Mouse (Mus musculus) cortical plate, adult 2 months (tissue): ENCODE measurements around the gene AC131692.1. TPM values are rescaled to one million over a fixed set of nuclear protein-coding genes. Genes with fewer than 3 reads are reported as not detected.

ENCODE experiments used
- H3K27ac ChIP-seq: fragments of 200-500 bp; 2 replicates; pipeline ENCODE4 v1.5.1; 2012; ENCODE audit warnings: low read length, control low read depth, inconsistent platforms; ENCODE audit not compliant: insufficient read depth
- H3K4me1 ChIP-seq: fragments of 200-500 bp; 2 replicates; pipeline ENCODE4 v1.6.1; 2011; ENCODE audit warnings: low read length; ENCODE audit not compliant: control insufficient read depth, insufficient read depth
- H3K4me3 ChIP-seq: fragments of 200-500 bp; 2 replicates; pipeline ENCODE4 v1.5.1; 2011; ENCODE audit warnings: mild to moderate bottlenecking, low read length, control low read depth; ENCODE audit not compliant: insufficient read depth
- CTCF ChIP-seq: fragments of 200-500 bp; IDR thresholded peaks from 2 replicates; pipeline ENCODE4 v1.5.1; 2011; ENCODE audit warnings: mild to moderate bottlenecking, control low read depth, low read length; ENCODE audit not compliant: insufficient read depth; ENCODE audit errors: extremely low read depth
- POLR2A ChIP-seq: fragments of 200-500 bp; IDR thresholded peaks from 2 replicates; pipeline ENCODE4 v1.6.1; 2011; ENCODE audit warnings: mild to moderate bottlenecking, low read length, control low read depth; ENCODE audit not compliant: insufficient read depth; ENCODE audit errors: extremely low read depth
- polyA plus RNA-seq: library from polyadenylated mRNA; depleted of rRNA; stranded (reverse); fragments of >200 nt; gene quantifications from 2 replicates; pipeline ENCODE4 v1.2.3, GENCODE M21; 2012

AC131692.1 gene
- polyA plus RNA-seq, 1 experiment: not detected

DNA sequence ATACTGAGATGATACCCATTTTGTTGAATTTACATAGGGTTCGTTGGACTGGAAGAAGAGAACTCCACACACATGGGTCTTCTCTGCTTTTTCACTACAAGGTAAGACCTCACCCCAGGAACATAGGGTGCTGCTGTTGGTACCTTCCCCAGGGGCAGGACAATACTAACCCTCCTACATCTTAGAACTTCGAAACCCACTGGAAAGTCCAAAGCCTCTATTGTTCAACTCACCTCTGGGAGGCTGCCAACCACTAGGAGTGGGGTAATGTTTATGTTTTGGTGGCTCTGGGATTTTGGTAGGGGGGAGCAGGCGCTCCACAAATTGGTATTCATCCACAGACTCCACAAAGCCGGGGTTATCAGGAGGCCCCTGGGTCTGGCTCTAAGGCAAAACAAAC, 37.5 kb upstream of the AC131692.1 start:
- Histone ChIP-seq H3K27ac (no peak overlapping the region), H3K4me3 (peak overlapping the region; percentile 57; the same call in 1 of the 2 replicates), H3K4me1 (peaks cover 3% of the 10 kb centered on the region; the same call in 1 of the 2 replicates)
- no peak for TF ChIP-seq POLR2A
- TF ChIP-seq CTCF: no peak

DNA sequence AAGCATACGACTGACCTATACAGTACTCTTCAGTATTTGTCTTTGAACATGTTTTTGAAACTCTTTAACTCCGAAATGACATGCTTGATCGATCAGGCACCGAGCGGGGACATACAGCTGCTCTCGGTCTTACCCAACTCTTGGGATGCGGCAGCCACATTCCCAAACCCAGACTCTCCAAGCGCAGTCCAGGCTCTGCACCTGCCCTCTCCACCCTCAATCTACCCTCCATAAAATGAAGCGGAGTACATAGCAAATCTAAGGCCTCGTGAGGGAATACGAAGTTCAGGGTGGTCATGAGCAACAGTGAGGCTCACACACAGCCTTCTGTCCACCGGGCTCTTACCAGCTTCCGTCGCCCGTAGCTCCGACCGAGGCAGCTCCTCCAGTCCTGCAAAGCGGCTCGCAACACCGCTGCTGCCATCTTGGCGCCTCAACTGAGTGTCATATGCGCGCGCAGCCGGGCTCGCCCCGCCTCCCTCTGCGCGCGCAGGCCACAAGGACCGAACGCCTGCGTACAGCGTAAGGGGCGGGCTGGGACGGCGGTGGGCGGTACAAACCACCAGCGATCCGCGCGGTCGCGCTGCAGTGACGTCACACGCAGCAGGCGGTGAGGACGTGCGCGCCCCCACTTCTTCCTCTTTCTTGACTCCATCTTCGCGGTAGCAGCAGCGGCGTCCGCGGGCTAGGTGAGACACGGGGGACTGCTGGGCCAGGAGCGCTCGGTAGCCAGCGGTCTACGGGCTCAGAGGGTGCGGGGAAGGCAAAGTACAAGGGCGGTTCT, 36.7 kb upstream of the AC131692.1 start, which contains the start of the genes Mrpl49 and Fau:
Mrpl49 (minus strand) TSS at position 473 of the 784 bp plus-strand sequence.
Fau (plus strand) TSS at position 532 of the 784 bp plus-strand sequence.
- peak within 1 kb of the TSS; percentile 57 for H3K4me3 ChIP-seq
- H3K4me1 ChIP-seq: peaks cover 5% of the 10 kb centered on the region; the same call in 1 of the 2 replicates
- TF ChIP-seq CTCF (no peak), POLR2A (peak; percentile 83; the same call in 1 of the 2 replicates)
- H3K27ac ChIP-seq: peak within 1 kb of the TSS; percentile 66

DNA sequence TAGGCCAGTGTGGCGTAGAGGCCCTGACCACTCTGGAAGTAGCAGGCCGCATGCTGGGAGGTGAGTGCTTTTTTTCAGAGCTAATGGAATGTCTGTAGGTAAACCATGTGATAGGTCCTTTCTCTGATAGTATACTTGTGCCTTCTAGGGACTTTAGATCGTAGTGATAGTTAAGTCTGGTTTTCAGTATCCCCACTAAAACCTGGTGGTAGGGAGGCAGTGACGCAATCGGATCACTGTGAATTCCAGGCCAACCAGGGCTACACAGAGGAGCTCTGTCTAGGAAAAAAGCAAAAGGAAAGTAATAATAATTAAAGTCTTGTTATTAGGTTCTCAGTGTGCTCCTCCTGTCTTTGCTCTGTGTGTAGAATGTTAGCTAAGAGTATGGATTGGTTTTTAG, 35.7 kb upstream of the AC131692.1 start:
- Histone ChIP-seq H3K27ac (no peak overlapping the region), H3K4me3 (peak overlapping the region; percentile 57), H3K4me1 (peaks cover 7% of the 10 kb centered on the region; the same call in 1 of the 2 replicates)
- TF ChIP-seq POLR2A: no peak
- no peak for TF ChIP-seq CTCF

DNA sequence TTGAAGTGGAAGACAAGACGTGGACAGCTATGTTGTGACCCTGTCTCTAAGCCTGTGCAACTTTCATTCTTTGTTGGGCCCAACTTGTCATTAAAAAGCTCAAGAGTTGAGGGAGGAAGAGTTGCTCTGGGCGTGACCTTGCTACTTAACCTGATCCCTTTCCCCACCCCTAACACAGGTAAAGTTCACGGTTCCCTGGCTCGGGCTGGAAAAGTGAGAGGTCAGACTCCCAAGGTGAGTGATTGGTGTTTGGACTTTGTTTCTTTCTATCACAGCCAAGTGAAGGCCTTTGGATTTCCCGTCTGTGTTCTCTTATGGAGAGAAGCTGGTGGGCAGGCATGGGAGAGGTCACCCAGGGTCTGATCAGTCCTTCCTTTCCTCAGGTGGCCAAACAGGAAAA, 35.3 kb upstream of the AC131692.1 start:
- H3K4me3 ChIP-seq: peak overlapping the region; percentile 57; the same call in 1 of the 2 replicates
- H3K4me1 ChIP-seq: peaks cover 7% of the 10 kb centered on the region; the same call in 1 of the 2 replicates
- TF ChIP-seq POLR2A (no peak), CTCF (no peak)
- H3K27ac ChIP-seq: no peak overlapping the region

DNA sequence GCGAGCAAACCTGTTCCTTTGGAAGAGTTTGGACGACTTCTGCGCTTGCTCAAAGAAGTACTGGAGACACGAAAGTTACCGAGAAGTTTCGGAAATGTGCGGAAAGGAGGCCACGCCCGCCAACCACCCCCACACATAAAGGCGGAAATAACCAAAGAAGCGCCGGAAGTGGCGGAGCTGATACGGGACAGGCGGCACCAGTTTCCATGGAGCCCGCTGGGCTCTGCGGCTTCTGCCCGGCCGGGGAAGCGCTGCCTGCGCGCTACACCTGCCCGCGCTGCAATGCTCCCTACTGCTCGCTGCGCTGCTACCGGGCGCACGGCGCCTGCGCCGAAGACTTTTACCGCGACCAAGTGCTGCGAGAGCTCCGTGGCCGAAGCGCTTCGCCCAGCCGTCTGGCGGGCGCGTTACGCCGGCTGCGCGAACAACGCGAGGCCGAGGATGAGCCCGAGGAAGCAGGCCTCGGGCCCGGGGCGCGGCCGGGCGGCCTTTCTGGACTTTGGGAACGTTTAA, 33.1 kb upstream of the AC131692.1 start, which contains the start of gene Znhit2:
Znhit2 (plus strand) TSS at position 172 of the 513 bp plus-strand sequence.
- peak within 1 kb of the TSS; percentile 67 for H3K4me3 ChIP-seq
- H3K4me1 ChIP-seq: peaks cover 7% of the 10 kb centered on the region; the same call in 1 of the 2 replicates
- H3K27ac ChIP-seq: peak within 1 kb of the TSS; percentile 61
- TF ChIP-seq CTCF (no peak), POLR2A (peak; percentile 63; the same call in 1 of the 2 replicates)

DNA sequence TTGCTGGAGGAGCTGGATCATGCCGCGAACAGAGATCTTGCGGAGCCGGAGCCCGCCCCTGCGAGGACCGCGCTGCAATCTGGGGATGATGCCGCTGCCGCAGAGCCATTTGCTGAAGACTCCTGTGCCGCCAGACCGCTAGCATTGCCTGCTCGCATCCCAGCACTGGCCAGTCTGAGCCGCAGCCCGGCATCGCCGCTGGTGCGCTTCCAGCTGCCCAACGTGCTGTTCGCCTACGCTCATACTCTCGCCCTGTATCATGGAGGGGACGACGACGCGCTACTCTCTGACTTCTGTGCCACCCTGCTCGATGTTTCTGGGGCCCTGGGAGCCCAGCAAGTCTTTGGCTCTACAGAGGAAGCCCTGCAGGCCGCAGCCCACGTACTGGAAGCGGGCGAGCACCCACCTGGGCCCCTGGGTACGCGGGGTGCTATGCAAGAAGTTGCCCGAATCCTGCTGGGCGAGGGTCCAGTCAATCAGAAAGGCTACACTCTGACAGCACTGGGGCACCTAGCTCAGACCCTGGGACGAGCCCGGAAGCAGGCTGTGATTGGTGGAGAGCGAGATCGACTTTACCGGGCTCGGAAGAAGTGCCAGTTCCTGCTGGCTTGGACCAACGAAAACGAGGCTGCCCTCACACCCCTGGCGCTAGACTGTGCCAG, 32.4 kb upstream of the AC131692.1 start:
- Histone ChIP-seq H3K4me3 (peak overlapping the region; percentile 67), H3K4me1 (peaks cover 7% of the 10 kb centered on the region), H3K27ac (peak overlapping the region; percentile 61)
- TF ChIP-seq POLR2A (peak; percentile 35; the same call in 1 of the 2 replicates), CTCF (no peak)

DNA sequence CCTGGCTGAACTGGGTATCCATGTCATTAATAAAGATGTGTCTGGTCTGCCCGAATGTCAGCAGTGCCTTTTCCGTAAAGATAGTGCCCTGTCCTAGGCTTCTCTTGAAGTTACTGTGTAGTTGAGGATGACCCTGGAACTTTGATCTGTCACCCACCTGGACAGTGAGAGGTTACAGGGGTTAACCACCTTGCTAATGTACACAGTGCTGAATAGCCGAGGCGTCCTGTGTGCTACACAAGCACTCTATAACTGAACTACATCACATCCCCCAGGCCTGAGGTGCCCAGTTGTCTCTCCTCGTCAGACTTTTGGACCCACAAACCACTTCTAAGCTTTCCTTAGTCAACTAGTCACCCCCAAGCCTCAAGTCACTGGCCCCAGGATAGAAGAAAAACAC, 31.8 kb upstream of the AC131692.1 start:
- Histone ChIP-seq H3K27ac (no peak overlapping the region), H3K4me3 (peak overlapping the region; percentile 67), H3K4me1 (peaks cover 7% of the 10 kb centered on the region)
- TF ChIP-seq POLR2A: 0 out of 2 replicates have a peak, but pooled peaks have one; percentile 3
- TF ChIP-seq CTCF: no peak

DNA sequence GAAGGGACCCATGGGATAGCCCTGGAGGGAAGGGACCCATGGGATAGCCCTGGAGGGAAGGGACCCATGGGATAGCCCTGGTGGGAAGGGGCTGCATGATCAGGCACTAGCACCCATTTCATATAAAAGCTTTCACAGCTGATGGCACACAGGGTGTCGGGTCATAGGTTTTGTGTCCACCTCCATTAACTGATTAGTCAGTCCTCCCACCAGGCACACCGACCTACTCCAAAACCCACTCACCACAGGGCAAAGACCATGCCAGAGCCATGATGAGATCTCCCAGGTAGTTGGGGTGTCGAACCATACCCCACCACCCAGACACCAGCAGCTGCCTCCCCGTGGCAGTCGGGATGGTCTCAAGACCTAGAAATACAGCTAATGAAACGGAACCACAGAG, 31.1 kb upstream of the AC131692.1 start:
- no peak for TF ChIP-seq CTCF
- TF ChIP-seq POLR2A: no peak
- no peak overlapping the region for H3K27ac ChIP-seq
- H3K4me1 ChIP-seq: peaks cover 7% of the 10 kb centered on the region
- H3K4me3 ChIP-seq: no peak overlapping the region; the same call in 1 of the 2 replicates

DNA sequence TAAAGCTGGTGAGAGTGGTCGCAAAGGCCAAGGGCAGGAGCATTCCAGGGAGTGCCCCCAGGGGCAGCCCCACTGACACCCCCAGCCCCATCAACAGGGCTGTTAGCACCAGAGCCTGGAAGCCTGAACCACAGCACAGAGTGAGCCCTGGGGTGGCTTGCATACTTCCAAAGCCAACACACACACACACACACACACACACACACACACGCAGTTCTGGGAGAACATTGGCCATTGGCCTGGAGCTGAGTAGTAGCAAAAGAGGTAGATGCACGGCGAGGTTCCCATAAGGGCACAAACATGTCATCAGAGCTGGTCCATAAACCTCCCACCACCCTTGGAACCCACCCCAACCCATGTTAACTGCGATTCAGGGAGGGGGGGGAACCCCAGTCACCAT, 27.6 kb upstream of the AC131692.1 start:
- Histone ChIP-seq H3K4me3 (peak overlapping the region; percentile 40), H3K4me1 (peaks cover 6% of the 10 kb centered on the region), H3K27ac (0 out of 2 replicates have a peak overlapping the region, but pooled peaks have one; percentile 9)
- TF ChIP-seq CTCF (no peak), POLR2A (no peak)
